Comparison of ENCODE assay signal across 8 mouse cellular contexts in genomic region chr4:59756332-59757082, GRCm38 (mm10). TPM values are rescaled to one million over a fixed set of nuclear protein-coding genes. Genes with fewer than 3 reads are reported as not detected.
DNase-seq lines count a peak whose midpoint lies in the region; ATAC-seq and TF ChIP-seq lines count a peak whose summit lies in the region.

No protein-coding gene starts in this region.

- intact Hi-C loops in left cerebral cortex, postnatal 14 days (cut with DNase I), result no loop called here

- no peak overlapping the region for H3K4me3 ChIP-seq in forebrain, embryonic 14.5 days (ENCODE audit: low read depth, low read length)
- H3K4me3 ChIP-seq in forebrain, embryonic 10.5 days, result no peak overlapping the region
- H3K4me3 ChIP-seq in forebrain, embryonic 16.5 days (replicated peaks; ENCODE audit: low read length), result no peak overlapping the region
- no peak overlapping the region for H3K4me3 ChIP-seq in stomach, postnatal 0 days (ENCODE audit: low read depth, low read length)
- no peak overlapping the region for H3K4me3 ChIP-seq in midbrain, embryonic 11.5 days (ENCODE audit: low read depth, low read length)

- H3K27ac ChIP-seq in forebrain, embryonic 14.5 days (ENCODE audit: low read depth, low read length), result no peak overlapping the region
- no peak overlapping the region for H3K27ac ChIP-seq in forebrain, embryonic 10.5 days
- no peak overlapping the region for H3K27ac ChIP-seq in forebrain, embryonic 16.5 days (ENCODE audit: low read length)
- no peak overlapping the region for H3K27ac ChIP-seq in stomach, postnatal 0 days (replicated peaks)
- H3K27ac ChIP-seq in midbrain, embryonic 11.5 days (ENCODE audit: low read depth, low read length), result no peak overlapping the region

- TF ChIP-seq CTCF in stomach, postnatal 0 days (IDR thresholded peaks at IDR 0.05; ENCODE audit: low read depth), result no peak

- H3K27me3 ChIP-seq in forebrain, embryonic 14.5 days (replicated peaks; ENCODE audit: control insufficient read depth, insufficient read depth, low read length), result no peaks in the 10 kb centered on the region
- no peaks in the 10 kb centered on the region for H3K27me3 ChIP-seq in forebrain, embryonic 10.5 days (ENCODE audit: poor library complexity, severe bottlenecking)
- no peaks in the 10 kb centered on the region for H3K27me3 ChIP-seq in forebrain, embryonic 16.5 days (replicated peaks; ENCODE audit: control insufficient read depth, insufficient read depth, low read length)
- H3K27me3 ChIP-seq in stomach, postnatal 0 days (ENCODE audit: control insufficient read depth, insufficient read depth, low read length), result no peaks in the 10 kb centered on the region
- H3K27me3 ChIP-seq in midbrain, embryonic 11.5 days (ENCODE audit: control insufficient read depth, insufficient read depth, low read length), result no peaks in the 10 kb centered on the region

- TF ChIP-seq EP300 in stomach, postnatal 0 days (optimal IDR thresholded peaks at IDR 0.05), result no peak

- H3K9me3 ChIP-seq in forebrain, embryonic 14.5 days (replicated peaks; ENCODE audit: control insufficient read depth, low read length), result no peaks in the 10 kb centered on the region
- H3K9me3 ChIP-seq in forebrain, embryonic 10.5 days, result no peaks in the 10 kb centered on the region
- H3K9me3 ChIP-seq in forebrain, embryonic 16.5 days (ENCODE audit: control insufficient read depth, low read length), result no peaks in the 10 kb centered on the region
- H3K9me3 ChIP-seq in stomach, postnatal 0 days (ENCODE audit: control insufficient read depth, low read length), result no peaks in the 10 kb centered on the region
- no peaks in the 10 kb centered on the region for H3K9me3 ChIP-seq in midbrain, embryonic 11.5 days (ENCODE audit: control insufficient read depth, low read length)

- no peak overlapping the region for H3K9ac ChIP-seq in forebrain, embryonic 14.5 days (ENCODE audit: low read length)
- no peak overlapping the region for H3K9ac ChIP-seq in forebrain, embryonic 16.5 days (replicated peaks; ENCODE audit: low read depth, low read length)
- H3K9ac ChIP-seq in stomach, postnatal 0 days (ENCODE audit: low read length), result no peak overlapping the region
- H3K9ac ChIP-seq in midbrain, embryonic 11.5 days (ENCODE audit: low read length), result no peak overlapping the region

- DNase-seq in forebrain, embryonic 14.5 days (ENCODE audit: low spot score), result peak; percentile 83
- DNase-seq in forebrain, embryonic 10.5 days (ENCODE audit: extremely low spot score, low spot score), result no peak
- DNase-seq in adrenal gland, adult 18-20 months (ENCODE audit: low spot score in 2 of 2), result peak; percentile 42 to 67
- DNase-seq in kidney, adult 18-20 months, result peak; percentile 62
- DNase-seq in left cerebral cortex, postnatal 14 days (ENCODE audit: low spot score in 2 of 2), result peak; percentile 79 to 85
- peak; percentile 38 for DNase-seq in stomach, postnatal 0 days (ENCODE audit: low spot score)
- DNase-seq in midbrain, embryonic 11.5 days (ENCODE audit: low spot score, missing footprints), result no peak

- 0 out of 2 replicates have a peak, but pooled peaks cover 7% of the 10 kb centered on the region for H3K36me3 ChIP-seq in forebrain, embryonic 14.5 days (ENCODE audit: control insufficient read depth, insufficient read depth, low read length)
- H3K36me3 ChIP-seq in forebrain, embryonic 10.5 days (replicated peaks), result peaks cover 15% of the 10 kb centered on the region
- no peaks in the 10 kb centered on the region for H3K36me3 ChIP-seq in forebrain, embryonic 16.5 days (ENCODE audit: control insufficient read depth, insufficient read depth)
- H3K36me3 ChIP-seq in stomach, postnatal 0 days (ENCODE audit: control insufficient read depth, insufficient read depth, low read length), result 0 out of 2 replicates have a peak, but pooled peaks cover 2% of the 10 kb centered on the region
- no peaks in the 10 kb centered on the region for H3K36me3 ChIP-seq in midbrain, embryonic 11.5 days (ENCODE audit: control insufficient read depth, insufficient read depth, low read length)

- H3K4me2 ChIP-seq in forebrain, embryonic 14.5 days (ENCODE audit: low read length), result no peak overlapping the region
- H3K4me2 ChIP-seq in forebrain, embryonic 16.5 days (ENCODE audit: low read length), result no peak overlapping the region
- H3K4me2 ChIP-seq in stomach, postnatal 0 days (replicated peaks; ENCODE audit: low read depth), result no peak overlapping the region
- H3K4me2 ChIP-seq in midbrain, embryonic 11.5 days, result no peak overlapping the region

- peak; percentile 65; the same call in 1 of the 2 replicates for ATAC-seq in forebrain, embryonic 14.5 days
- peak; percentile 86 for ATAC-seq in forebrain, embryonic 16.5 days
- no peak for ATAC-seq in stomach, postnatal 0 days (ENCODE audit: low FRiP score, low TSS enrichment)
- ATAC-seq in midbrain, embryonic 11.5 days (ENCODE audit: low FRiP score), result no peak

- no peaks in the 10 kb centered on the region for H3K4me1 ChIP-seq in forebrain, embryonic 14.5 days (ENCODE audit: control insufficient read depth, insufficient read depth, low read length)
- no peaks in the 10 kb centered on the region for H3K4me1 ChIP-seq in forebrain, embryonic 10.5 days
- peaks cover 5% of the 10 kb centered on the region; the same call in 1 of the 2 replicates for H3K4me1 ChIP-seq in forebrain, embryonic 16.5 days (replicated peaks; ENCODE audit: control insufficient read depth, insufficient read depth, low read length)
- no peaks in the 10 kb centered on the region for H3K4me1 ChIP-seq in stomach, postnatal 0 days (replicated peaks; ENCODE audit: control insufficient read depth, insufficient read depth)
- H3K4me1 ChIP-seq in midbrain, embryonic 11.5 days (ENCODE audit: control insufficient read depth, insufficient read depth, low read length), result no peaks in the 10 kb centered on the region

- 77% methylated on average over 9 of the region's 9 CpGs for WGBS in forebrain, embryonic 14.5 days
- WGBS in forebrain, embryonic 10.5 days, result 94% methylated on average over 9 of the region's 9 CpGs
- WGBS in forebrain, embryonic 16.5 days, result 58% methylated on average over 9 of the region's 9 CpGs
- WGBS in stomach, postnatal 0 days, result 56% methylated on average over 9 of the region's 9 CpGs
- WGBS in midbrain, embryonic 11.5 days, result 93% methylated on average over 9 of the region's 9 CpGs

RNA-seq across cellular contexts. Expression of gene Inip, which starts 44.9 kb away (rescaled TPM):
- polyA plus RNA-seq in forebrain, embryonic 14.5 days (2014; fragmentation: Nextera tagmentation; extraction: Ambion mirVana), result 68.0 and 72.1 TPM in 2 replicates
- 102 and 111 TPM in 2 replicates for polyA plus RNA-seq in forebrain, embryonic 10.5 days (2016; fragmentation: Nextera tagmentation; extraction: Ambion mirVana)
- total RNA-seq in adrenal gland, adult 18-20 months (2021), result 10 to 100 TPM; 17.5 to 17.6 TPM
- polyA plus RNA-seq in forebrain, embryonic 16.5 days (2015; fragmentation: Nextera tagmentation; extraction: Ambion mirVana), result 73.6 and 81.3 TPM in 2 replicates
- 10 to 100 TPM; 24.2 to 24.6 TPM for total RNA-seq in left cerebral cortex, postnatal 14 days (2021)
- polyA plus RNA-seq in stomach, postnatal 0 days (2015; fragmentation: Nextera tagmentation; extraction: Ambion mirVana), result 22.2 and 23.5 TPM in 2 replicates
- polyA plus RNA-seq in midbrain, embryonic 11.5 days (2014; fragmentation: Nextera tagmentation; extraction: Ambion mirVana), result 110 and 121 TPM in 2 replicates

RNA-seq across cellular contexts. Expression of gene Snx30, which starts 49.1 kb away (rescaled TPM):
- polyA plus RNA-seq in forebrain, embryonic 14.5 days (2014; fragmentation: Nextera tagmentation; extraction: Ambion mirVana), result 9.8 and 11.4 TPM in 2 replicates
- 5.7 and 5.8 TPM in 2 replicates for polyA plus RNA-seq in forebrain, embryonic 10.5 days (2016; fragmentation: Nextera tagmentation; extraction: Ambion mirVana)
- total RNA-seq in adrenal gland, adult 18-20 months (2021), result 1 to 10 TPM; 4.1 to 5.1 TPM
- polyA plus RNA-seq in forebrain, embryonic 16.5 days (2015; fragmentation: Nextera tagmentation; extraction: Ambion mirVana), result 8.5 and 8.9 TPM in 2 replicates
- total RNA-seq in left cerebral cortex, postnatal 14 days (2021), result 10 to 100 TPM; 40.4 to 41.3 TPM
- polyA plus RNA-seq in stomach, postnatal 0 days (2015; fragmentation: Nextera tagmentation; extraction: Ambion mirVana), result 3.0 and 3.5 TPM in 2 replicates
- polyA plus RNA-seq in midbrain, embryonic 11.5 days (2014; fragmentation: Nextera tagmentation; extraction: Ambion mirVana), result 11.8 and 12.3 TPM in 2 replicates

Comparison
In these comparisons a context has a peak if more than half of its experiments do, and no peak if none do; other contexts are left out.
1. DNase-seq: peak in forebrain, embryonic 14.5 days (single experiment), adrenal gland, adult 18-20 months (2 of 2), kidney, adult 18-20 months (single experiment), left cerebral cortex, postnatal 14 days (2 of 2) and stomach, postnatal 0 days (single experiment); none in forebrain, embryonic 10.5 days (single experiment) and midbrain, embryonic 11.5 days (single experiment).
2. ATAC-seq: peak in forebrain, embryonic 14.5 days (single experiment) and forebrain, embryonic 16.5 days (single experiment); none in stomach, postnatal 0 days (single experiment) and midbrain, embryonic 11.5 days (single experiment).